Mouse (Mus musculus) cerebellum, postnatal 10 days (tissue): Measurements from ENCODE around the gene St7l.

Experiments
- DNase-seq, 2 experiments: peaks; one replicate each; pipeline ENCODE4 v3.0.0; 2021; ENCODE audit warnings: mixed read lengths in 2 of 2

St7l gene

DNA sequence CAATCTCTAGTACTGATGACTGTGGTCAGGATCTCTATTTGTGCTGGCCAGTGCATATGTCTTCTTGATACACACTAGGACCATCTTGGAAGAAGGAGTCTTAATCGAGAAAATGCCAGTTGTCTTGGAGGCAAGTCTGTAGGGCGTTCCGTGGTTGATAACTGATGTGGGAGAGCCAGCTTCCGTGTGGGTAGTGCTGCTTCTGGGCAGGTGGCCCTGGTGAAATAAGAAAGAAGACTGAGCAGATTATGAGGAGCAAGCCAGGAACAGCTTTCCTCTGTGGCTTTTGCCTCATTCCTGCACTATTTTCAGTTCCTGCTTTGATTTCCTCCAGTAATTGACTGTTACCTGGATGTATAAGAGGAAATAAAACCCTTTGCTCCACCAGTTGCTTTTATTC is 41.6 kb downstream of the St7l start:
- no peak for DNase-seq

DNA sequence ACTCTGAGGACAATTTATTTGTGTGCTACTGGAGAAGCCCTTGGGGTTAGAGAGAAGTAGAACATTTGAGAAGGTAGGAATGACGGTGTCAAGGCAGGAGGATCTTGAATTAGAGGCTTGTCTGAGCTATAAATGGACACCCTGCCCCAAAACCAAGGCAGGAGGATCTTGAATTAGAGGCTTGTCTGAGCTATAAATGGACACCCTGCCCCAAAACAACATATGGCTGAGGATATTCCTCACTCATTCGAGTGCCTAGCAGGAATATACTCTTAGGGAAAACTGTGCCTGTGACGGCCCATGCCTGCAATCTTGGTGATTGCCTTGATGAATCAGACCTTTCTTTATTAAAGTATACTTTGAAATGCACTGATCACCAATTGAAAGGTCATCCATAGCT is 42.2 kb downstream of the St7l start:
- DNase-seq, result no peak

DNA sequence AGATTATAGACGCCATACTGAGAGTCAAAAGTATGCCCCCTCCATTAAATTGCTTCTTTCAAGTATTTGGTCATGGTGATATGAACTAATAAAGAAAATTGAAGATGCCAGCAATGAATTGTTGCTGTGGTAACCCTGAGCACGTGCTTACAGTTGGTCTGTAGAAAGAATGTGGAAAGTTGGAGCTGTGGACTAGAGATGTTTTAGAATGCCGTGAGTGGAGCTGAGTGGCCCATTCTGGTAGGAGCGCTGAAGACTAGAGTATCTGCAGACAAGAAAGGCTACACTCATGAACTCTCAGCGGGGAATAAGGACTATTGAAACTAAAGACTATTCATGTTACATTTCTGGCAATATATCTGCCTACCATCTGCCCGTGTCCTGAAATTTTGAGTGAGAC is 45.4 kb downstream of the St7l start:
- DNase-seq, result no peak

DNA sequence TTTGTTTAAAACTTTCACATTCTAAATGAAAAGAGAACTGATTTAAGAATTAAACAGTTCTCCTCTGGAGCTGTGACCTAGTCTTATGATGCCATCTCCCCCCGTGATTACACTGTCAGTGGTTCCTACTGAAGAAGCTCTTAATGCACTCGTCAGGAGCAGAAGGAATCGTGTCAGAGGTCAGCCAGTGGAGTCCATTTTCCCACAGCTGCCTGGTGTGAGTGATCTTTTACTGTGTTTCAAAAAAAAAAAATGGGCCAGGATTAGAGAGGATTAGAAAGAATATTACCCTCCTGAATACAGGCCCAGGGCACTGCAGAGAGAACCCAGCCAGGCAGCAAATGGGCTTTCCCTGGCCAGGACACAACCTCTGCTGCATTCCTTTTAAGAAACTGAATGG is 51.2 kb downstream of the St7l start:
- no peak for DNase-seq

DNA sequence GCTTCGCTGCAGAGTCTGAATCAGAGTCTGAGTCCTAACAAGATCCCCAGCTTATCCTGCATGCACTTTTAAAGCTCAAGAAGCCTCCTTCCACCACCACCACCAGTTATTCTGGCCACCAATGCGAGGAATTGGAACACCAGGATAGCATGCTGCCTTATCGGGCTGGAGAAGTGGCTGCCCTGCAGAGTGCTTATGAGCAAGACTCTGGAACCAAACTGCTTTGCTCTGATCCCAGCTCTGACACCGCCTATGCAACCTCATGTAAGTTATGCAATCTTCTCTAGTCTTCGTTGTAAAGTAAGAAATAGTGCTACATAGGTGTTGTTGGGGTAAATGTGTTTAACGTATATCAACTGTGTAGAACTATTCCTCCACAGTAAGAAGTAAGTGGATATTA is 65.6 kb downstream of the St7l start:
- no peak for DNase-seq

DNA sequence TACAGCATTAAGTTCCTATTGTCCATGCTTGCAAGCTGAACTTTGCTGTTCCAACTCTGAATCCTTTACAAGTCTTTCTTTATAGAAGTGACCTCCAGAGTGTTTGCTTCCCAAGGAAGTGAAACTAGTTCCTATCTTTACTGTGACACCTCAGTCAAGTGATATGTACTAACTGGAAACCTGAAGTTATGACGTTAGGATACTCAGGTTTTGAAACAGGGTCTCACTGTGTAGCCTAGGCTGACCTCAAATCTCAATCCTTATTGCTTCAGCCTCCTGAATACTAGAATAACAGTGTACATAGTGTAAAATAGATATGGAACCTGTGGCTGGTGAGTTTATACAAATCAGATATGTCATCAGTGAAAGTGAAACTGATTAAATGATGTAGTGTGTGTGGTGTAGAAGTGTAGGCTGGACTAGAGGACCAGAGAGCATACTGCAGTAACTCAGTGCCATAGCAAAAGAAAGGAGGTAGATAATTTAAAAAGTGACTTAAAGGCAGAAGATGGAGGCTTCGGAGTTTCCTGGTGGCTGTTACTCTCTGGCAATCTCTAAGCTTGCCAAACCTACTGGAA is 74.0 kb downstream of the St7l start:
- no peak for DNase-seq

DNA sequence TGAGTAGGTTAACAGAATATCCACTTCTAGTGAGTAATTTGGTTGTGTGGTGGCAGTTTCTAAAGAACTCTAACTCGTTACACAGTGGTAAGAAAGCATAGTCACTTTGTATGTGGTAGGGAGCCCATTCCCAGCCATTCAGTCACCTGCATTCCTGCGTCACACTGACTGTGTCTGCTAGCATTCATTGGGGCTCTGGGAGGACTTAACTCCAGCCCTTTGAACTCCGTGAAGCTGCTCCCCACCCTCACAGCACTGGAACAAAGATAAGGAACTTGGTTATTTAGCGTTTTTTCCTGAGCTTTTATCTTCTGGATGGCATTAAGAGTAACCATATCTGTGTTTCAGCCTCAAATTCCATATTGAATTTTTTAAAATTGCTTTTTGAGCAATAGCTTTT is 74.5 kb downstream of the St7l start:
- DNase-seq, result no peak

DNA sequence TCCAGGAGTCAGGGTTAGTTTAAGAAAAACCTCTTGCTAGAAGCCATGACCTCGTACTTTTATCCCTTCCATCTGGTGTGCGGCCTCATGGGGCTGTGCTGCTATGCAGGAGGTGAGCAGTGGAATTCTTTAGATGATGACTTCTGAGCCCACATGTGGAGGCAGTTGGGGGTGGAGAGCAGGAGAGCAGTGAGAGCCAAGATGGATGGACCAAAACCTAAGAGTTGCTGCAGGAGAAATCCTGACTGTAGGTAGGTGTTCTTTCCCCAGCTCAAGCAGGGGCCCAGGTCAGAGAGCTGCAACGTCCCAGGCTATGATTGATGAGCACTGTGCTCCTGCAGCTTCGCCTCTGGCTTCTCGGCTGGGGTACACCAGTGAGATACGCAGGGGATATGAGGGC is 76.9 kb downstream of the St7l start:
- no peak for DNase-seq

DNA sequence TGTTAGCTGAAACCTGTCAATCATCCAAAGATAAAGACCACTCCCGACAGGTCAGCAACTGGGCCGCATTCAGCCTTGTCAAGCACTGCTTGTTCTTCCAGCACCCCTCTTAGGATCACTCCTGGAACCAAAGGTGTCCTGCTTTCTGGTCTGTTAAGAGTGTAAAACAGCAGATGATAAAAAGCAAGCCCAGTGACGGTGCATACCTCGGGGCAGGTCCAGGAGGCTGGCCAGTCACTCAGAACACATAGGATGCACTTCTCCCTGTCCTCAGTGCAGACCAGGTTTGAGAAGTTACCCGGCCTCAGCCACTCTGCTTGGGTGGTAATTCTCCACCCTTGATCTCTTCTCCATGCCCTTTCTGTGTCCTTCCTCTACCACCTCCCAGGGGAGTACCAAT is 78.9 kb downstream of the St7l start:
- DNase-seq, result no peak

DNA sequence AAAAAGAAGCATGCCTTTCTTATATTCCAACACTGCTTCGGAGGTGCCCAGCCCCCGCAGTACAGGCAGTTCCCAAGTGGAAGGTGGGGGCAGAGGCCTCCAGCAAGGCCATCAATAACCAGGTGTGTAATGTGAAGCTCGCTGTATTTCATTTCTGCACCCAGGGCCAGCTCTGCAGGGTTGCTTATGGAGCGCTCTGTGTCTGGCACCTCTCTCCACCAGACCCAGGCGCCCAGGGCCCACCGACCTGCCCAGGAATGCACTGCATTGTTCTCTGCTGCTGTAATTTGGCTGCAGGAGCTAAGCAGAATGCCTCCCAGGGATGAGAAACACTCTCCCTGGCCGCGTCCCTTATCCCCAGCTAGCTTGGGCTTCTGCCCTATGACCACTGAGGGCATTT is 79.5 kb downstream of the St7l start:
- DNase-seq, result no peak

DNA sequence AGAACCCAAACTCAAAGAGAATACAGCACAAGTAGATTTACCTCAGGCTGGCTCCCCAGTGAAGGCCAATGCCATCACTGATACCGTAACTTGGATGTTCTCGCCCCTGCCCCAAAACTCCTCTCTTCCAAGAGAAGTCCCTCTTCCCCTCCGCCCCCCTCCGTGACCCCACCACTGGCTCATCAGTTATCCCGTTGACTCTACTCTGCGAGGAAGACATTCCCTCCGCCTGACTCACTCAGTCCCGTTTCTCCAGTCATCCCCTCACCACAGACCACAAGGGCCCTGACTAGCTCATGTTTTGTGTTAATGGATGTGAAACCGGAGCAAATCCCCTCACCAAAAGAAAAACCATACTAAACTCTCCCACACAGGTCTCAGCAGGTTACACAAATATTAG is 81.1 kb downstream of the St7l start:
- no peak for DNase-seq

DNA sequence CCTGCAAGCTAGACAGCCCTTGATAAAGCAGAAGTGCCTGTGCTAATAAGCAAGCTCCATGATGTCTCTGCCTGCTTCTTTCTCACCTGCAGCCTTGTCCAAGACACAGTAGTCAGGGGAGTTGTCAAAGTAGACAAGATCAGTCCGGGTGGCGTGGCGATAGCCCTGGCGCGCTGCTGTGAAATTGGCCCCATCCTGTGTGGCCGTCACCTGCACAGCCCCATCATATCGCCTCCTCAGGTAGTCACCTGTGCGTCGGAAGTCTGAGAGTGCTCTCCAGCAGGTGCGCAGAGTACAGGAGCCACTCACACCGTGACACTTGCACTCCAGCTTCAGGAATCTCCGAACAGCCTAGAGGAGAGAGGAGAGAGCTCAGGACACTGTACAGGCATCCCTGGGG is 87.1 kb downstream of the St7l start:
- DNase-seq, result no peak

DNA sequence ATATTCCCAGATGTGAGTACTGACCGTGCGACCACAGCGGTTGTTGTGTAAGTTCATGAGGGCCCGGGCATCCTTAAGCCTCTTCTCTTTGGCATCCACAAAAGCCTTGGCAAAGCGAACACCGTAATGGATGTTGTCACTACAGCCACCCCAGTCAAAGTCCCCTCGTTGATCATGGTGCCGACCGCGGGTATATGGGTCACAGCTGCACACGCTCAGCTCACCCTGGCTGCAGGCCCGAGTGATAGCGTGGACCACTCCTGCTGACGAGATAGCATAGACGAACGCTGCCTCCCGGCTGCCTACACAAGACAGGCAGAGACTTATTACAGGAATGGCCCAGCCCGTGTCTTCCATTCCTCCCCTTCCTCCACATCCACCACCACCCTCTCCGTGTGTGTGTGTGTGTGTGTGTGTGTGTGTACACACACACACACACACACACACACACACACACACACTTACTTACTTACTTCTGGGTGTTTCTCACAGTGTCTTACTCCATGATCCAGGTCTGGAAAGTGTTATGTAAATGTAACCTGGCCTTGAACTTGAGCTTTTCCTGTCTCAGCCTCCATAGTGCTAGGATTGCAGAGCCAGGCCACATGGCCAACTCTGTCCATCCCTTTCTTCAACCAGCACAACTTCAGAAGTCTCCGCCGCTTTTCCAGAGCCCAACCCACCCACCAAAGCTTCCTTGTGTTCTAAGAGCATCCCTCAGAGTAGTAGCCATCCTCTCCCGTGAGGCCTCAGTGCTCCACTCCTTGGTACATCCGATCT is 89.3 kb downstream of the St7l start:
- DNase-seq, result no peak

DNA sequence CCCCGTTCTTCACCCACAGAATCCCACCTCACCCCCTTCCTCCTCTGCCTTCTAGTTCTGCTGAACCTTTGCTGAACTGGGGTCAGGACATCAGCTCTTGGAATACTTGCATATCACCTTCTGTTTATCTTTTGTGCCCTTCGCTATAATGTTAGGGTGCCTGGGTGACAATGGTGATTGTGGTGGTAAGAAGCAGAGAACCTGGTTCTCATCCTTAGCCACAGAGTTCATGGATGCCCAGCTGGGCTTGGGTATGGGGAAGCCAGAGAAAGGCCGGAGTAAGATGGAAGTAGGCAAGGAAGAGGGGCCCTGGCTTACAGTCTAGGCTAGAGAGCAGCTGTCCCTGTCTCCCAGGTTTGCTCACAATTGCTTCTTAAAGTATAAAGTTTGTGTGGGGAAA is 90.3 kb downstream of the St7l start:
- no peak for DNase-seq

DNA sequence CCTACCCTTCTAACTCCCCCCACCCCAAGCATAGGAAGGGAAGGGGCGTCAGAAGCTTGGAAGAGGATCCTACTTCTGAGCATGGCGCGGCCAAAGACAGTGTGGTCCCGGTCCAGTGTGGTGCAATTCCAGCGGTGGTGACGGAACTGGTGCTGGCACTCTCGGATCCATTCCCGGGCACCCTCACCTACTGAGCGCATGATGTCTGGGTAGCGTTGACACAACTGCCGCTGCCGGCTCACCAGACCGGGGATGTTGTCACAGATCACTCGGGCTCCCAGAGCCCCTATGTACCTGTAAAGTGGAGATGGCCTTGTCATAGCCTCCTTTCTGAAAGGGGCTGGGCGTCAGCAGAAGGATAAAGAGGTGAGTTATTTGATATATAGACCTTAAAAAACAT is 90.7 kb downstream of the St7l start:
- DNase-seq, result no peak

DNA sequence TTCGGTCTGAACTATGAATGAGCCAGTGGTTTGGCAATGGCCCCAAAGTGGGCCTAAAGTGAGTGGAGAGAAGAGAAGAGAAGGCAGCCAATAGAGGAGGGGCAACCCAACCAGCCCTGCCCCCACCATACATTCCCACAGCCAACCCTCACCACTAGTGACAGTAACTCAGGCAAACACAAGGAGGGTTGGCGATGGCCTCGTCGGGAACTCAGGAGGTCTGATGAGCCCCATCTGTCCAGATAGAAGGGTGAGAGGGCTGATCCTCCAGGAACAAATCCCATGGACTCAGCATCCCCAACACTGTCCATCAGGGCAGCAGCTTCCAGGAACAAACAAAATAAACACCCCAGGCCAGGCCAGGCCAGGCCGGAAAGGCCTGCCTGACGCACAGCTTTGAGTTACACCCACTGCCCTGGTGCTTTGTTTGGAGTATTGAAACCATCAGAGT is 92.4 kb downstream of the St7l start:
- no peak for DNase-seq

DNA sequence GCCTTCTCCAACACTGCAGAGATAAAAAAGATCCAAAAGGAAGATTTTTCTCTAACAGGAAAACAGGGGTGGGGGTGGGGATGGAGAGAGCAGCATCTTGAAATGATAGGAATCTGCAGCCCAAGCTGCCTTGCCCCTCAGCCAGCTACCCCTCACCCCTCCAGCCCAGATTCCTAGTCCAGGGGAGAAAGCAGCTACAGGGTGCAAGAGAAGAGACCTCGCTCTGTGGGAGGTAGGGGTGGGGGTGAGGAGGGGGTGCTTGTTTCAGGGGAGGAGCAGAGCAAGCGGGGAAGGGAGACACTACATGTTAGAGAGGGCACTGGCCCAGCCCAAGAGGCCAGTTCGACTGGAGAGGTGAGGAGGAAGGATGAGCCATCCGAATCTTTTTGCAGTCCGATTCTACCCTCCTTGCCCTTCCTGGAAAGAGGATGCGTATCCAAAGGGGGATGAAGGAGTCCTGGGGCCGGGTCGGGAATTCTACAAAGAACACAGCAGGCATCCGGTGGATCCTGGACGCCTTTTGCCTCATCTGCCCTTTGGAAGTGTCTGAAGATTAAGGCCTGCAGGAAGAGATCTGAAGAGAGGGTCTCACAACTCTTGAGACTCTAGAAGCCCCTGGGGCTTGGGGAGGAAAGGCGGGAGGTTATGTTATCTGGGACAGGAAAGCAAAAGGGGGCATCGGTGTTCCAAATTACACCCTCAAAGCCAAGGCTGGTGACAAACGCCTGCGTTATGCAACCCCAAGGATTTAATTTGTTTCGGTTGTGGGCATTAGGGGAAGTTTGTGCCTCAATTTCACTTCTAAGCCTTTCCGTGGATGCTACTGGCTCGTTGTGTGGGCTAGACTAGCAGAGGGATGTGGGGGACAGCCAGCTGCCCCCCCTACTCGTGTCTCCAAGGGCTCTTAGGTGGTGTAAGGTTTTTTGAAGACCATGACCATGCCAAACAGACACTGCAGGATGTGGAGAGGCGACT is 96.5 kb downstream of the St7l start:
- no peak for DNase-seq

DNA sequence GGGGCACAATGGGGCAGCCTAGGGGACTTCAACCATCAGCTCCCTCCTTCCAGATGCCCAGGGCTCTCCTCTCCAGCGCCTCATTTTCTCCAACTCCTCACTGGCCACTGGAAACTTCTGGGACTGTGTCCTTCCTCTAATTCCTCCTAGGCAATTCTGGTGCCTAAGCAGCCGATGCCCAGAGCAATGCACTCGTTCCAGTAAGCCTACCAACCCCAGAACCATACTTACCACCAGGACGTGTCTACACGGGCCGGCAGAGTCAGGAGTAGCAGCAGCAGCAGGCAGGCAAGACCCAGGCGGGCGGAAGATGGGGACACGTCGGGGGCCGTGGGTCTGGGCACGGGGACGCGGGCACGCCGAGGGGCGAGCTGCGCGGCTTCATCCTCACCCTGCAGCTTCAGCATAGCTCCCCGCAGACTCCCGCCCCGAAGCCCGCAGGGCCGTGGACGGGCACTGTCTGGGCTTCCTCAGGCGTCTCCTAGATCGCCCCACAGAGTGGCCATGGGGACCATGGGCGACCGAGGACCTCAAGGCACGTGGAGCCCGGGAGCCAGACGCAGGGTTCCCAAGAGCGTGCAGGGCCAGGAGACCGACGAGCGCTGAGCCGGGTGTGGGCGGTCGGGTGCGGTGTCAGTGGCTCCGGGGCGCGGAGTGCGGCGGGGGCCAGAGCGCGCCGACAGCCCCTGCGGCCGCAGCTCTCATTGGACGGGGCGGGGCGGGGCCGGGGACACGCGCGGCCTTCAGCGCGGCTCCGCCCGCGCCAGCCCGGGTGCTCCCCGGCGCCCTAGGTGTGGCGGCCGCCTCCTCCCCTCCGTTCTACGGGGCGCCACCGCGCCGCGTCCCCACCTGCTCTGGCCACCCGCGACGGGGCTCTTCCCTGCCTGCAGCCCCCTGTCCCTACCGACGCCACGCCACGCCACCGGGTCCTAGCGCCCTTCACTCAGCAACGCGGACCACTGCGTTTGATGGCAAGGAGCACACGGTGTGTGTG is 97.6 kb downstream of the St7l start, which contains the start of gene Wnt2b:
Wnt2b (minus strand) TSS at position 856 of the 994 bp plus-strand sequence.
- peak in 1 of 2 experiments; percentile 32 for DNase-seq

DNA sequence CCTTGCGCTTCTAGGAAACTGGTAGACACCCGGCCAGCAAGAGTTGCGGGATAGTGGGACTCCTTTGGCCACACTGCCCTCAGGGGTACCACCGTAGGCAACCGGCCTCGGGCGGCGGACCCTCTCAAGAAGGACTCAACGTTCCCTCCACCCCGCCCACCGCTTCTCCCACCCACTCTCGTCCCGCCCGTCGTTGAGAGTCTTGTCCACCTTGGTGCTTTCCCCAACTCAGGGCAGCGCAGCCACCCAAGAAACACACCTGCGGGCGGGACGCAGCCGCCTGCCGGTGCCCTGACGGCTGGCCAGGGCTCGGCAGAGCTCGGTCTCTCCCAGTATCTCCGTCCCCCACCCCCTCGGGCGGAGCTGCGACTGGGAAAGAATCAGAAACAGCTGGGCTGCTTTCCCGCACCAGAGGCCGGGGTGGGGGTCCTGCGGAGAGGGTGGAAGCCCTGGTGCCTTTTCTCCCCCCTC is 98.4 kb downstream of the St7l start:
- no peak for DNase-seq

DNA sequence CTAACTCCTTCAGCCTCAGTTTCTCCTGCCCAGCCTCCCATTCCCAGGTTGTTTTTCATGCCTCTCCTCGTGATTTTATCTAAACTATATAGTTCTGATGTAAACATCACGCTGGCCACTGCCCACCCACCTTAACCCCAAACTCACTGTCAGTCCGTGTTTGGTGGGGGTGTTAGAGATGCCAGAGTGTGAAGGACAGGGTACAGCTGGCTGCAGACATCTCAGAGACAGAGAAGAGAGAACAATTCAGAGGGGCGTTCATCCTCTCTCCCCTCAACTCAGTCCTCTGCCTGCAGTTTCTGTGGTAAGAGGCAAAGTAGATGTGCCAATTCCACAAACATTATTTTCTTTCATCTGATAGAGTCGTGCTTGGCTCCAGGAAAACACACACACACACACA is 99.1 kb downstream of the St7l start:
- no peak for DNase-seq

DNA sequence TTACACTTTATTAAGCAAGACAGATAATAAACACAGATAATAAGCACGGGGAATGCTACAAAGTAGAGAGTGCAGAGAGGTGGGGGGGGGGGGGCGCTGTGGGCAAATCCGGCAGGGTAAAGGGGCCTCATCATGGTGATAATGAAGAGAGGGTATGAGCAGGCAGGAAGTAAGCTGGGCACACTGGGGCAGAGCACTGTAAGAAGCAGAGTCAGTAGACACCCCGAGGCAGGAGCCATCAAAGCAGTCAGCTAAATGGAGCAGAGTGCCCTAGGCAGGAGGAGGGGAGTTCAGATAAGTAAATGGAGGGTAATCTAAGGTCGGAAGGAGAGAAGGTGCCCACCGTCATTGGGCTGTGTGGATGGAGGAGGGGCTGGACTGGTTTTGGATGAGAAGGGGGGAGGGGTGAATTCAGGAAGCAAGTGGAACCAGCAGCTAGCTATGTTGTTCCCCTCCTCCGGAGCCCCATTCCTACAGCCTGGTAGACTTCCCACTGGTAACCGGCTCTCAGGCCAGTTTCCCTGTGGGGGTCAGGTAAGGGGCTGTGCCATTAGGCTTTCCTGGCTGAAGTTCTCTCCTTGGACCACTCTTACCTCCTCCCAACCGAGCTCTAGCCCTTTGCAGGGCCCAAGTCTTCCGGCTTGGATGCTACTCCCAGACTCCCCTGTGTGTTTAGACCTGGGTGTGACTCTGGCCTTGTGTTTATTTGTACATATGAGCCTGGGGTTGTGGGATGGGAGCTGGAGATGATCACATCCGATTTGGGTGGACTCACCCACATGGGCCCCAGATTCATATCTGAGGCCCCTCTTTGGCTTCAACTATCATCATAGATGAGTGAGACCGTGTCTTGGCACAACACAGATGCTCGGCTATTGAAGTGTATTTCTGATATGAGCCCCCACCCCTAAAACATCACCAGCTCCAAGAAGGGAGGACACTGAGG is 99.8 kb downstream of the St7l start:
- DNase-seq, result no peak
